Mouse (Mus musculus) liver, adult 2 months (tissue): ENCODE results near the gene Foxe1.

Experiments
- CTCF ChIP-seq: fragments of 200-500 bp; IDR thresholded peaks from 2 replicates; pipeline ENCODE4 v1.5.1; 2011; ENCODE audit warnings: low read depth, low read length, control low read depth
- POLR2A ChIP-seq: fragments of 200-500 bp; IDR thresholded peaks from 2 replicates; pipeline ENCODE4 v1.6.1; 2011; ENCODE audit warnings: low read length, control low read depth; ENCODE audit not compliant: insufficient read depth; ENCODE audit errors: extremely low read depth

GRCm38 (mm10) chr4:46343596-46344260 is at the start of gene Foxe1:
- TF ChIP-seq CTCF: no peak
- no peak for TF ChIP-seq POLR2A
